Mouse (Mus musculus) bone marrow, adult 2 months (tissue): ENCODE results near the gene Dusp1.

Experiments used
- CTCF ChIP-seq: fragments of 200-500 bp; IDR thresholded peaks from 2 replicates; pipeline ENCODE4 v1.5.1; 2011; ENCODE audit warnings: low read length, control low read depth; ENCODE audit not compliant: control insufficient read depth, insufficient read depth
- POLR2A ChIP-seq: fragments of 200-500 bp; IDR thresholded peaks from 2 replicates; pipeline ENCODE4 v1.6.1; 2011; ENCODE audit warnings: low read depth, mild to moderate bottlenecking, control low read depth, low read length, borderline replicate concordance; ENCODE audit not compliant: control insufficient read depth

DNA sequence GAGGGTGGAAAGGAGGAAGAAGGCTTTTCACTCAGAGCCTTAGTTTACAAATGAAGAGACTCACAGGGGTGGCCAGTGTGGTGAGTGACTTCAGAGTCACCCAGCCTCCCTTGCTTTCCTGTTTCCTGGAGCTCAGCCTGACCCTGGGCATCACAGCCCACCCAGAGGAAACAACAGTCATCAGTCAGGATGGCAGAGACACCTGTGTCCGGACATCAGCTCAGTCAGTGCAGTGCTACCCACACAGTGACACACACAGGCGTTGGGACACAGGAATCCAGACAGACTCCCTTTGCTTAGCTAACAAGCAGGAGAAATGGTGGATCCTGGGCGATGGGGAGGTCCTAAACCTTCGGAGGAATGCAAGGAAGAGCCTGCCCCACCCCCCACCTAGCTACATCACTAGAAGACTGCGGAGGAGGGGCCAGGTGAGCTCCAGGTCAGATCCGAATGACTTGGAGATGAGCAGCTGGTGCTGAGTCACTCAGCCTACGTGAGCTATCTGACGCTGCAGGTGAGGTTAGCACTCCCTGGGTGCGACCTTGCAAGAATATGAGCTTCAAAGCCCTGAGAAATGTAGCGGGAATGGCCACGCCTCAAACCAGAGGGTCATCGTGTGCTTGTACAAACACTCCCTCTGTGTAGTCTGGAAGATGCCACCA is 12.6 kb downstream of the Dusp1 start:
- TF ChIP-seq CTCF (no peak), POLR2A (no peak)
